Mouse (Mus musculus): ENCODE data around the gene Gsdma3.

- TF ChIP-seq POLR2A (IDR thresholded peaks at IDR 0.05; ENCODE audit: control insufficient read depth, extremely low read depth, insufficient read depth, low read length, poor library complexity) (no peak), CTCF (IDR thresholded peaks at IDR 0.05; ENCODE audit: borderline replicate concordance, control insufficient read depth, extremely low read depth, insufficient read depth, low read length, poor library complexity) (no peak)
Measured at GRCm38 (mm10) chr11:98620791-98621190, 5.4 kb upstream of the Gsdma3 start.
